Mouse (Mus musculus) layer of hippocampus, adult 11-12 months (tissue): ENCODE results near the gene Gm12887.

Source experiments
- DNase-seq: peaks from one replicate; pipeline ENCODE4 v3.0.0; 2022; ENCODE audit warnings: low spot score

The Gm12887 gene

DNA sequence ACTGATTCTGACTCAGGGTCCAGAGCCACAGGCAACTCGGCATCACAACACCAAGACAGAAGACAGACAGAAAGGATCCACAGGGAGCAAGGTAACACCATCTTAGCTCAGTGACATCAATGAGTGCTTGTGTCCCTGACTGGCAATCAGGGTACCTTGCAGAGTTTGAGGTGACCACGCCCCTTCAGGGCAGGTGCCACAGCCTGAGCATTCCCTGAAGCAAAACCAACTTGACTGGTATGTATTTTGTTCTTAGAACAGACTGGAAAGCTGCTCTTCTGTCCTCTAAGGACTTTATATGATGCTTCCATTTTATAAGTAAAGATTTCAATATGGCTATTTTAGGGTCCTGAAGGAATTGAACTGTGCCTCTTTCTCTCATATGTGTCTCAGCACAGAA, at the start of gene Gm12887:
Gene Gm12887 (minus strand): TSS at position 101 of the 400 bp plus-strand sequence.
- no peak for DNase-seq

DNA sequence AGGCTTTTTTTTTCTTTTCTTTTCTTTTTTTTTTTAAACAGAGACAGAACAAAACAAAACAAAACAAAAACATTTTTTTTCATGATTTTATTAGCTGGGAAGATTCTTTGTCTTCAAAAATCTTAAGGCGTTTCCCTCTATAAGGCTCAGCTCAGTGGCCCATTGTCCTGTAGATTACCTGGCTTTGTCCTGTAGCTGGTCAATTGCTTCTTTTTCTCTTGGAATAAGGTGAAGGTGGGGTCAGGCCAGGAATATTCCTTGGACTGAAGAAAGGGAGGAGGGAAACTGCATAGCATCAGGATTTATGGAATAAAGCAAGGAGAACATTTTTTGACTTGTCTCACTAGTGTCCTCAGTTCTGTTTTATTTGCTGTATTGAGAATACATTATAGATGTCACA, 35.1 kb upstream of the Gm12887 start:
- no peak for DNase-seq
